Mouse (Mus musculus) urinary bladder, postnatal 0 days (tissue): ENCODE measurements around the gene Nagpa. TPM values are rescaled to one million over a fixed set of nuclear protein-coding genes. Genes with fewer than 3 reads are reported as not detected.

Source experiments
- microRNA-seq: library from miRNA; unstranded; fragments of <30 nt; microRNA quantifications from one replicate; pipeline ENCODE4, GENCODE M21; 2016
- polyA plus RNA-seq: library from polyadenylated mRNA; unstranded; fragments of >200 nt; fragmentation: Nextera tagmentation; extraction: Ambion mirVana; gene quantifications from 2 replicates; pipeline ENCODE4 v1.2.1, GENCODE M21; 2015

Gene Nagpa
- 11.1 and 17.1 TPM in 2 replicates for polyA plus RNA-seq

GRCm38 (mm10) chr16:5203668-5204433 lies at the start of gene Nagpa:
TSS of gene Nagpa (minus strand) at chr16:5204012.

GRCm38 (mm10) chr16:5233418-5234313 lies 29.9 kb upstream of the Nagpa start, which contains the start of gene Alg1:
TSS of gene Alg1 (plus strand) at chr16:5233621.

GRCm38 (mm10) chr16:5222140-5222539 lies 18.3 kb upstream of the Nagpa start, which contains the start of gene AU021092:
TSS of gene AU021092 (minus strand) at chr16:5222299.

GRCm38 (mm10) chr16:5147037-5147385 lies 56.8 kb downstream of the Nagpa start, which contains the start of gene Sec14l5:
TSS of gene Sec14l5 (plus strand) at chr16:5147109.

Small RNAs within 50 kb of the gene (microRNA-seq; reads per million reads assigned to microRNA genes)
- gene Gm23689 (not detected), gene Gm26095 (not detected), gene Mir6364 (not detected)

Other genes with a start within 250 kb of the Nagpa start
- 23.7 and 25.9 TPM in 2 replicates for gene Anks3, start 239.8 kb downstream of the Nagpa start, polyA plus RNA-seq
- 0.13 TPM in 1 of 2 replicates, not detected in the other for gene Sept12, start 206.2 kb downstream of the Nagpa start, polyA plus RNA-seq
- 29.1 and 30.4 TPM in 2 replicates for gene Smim22, start 196.7 kb downstream of the Nagpa start, polyA plus RNA-seq
- gene Rogdi, start 190.5 kb downstream of the Nagpa start, polyA plus RNA-seq, result 27.5 and 28.3 TPM in 2 replicates
- 65.0 and 69.5 TPM in 2 replicates for gene Glyr1, start 154.1 kb downstream of the Nagpa start, polyA plus RNA-seq
- gene Ubn1, start 154.0 kb downstream of the Nagpa start, polyA plus RNA-seq, result 9.1 and 9.8 TPM in 2 replicates
- 16.6 and 18.5 TPM in 2 replicates for gene Ppl, start 71.6 kb downstream of the Nagpa start, polyA plus RNA-seq
- gene Sec14l5, start 56.9 kb downstream of the Nagpa start, polyA plus RNA-seq, result not detected in 2 replicates
- gene AU021092, start 18.3 kb upstream of the Nagpa start, polyA plus RNA-seq, result 4.4 and 5.4 TPM in 2 replicates
- gene Alg1, start 29.6 kb upstream of the Nagpa start, polyA plus RNA-seq, result 24.4 and 27.4 TPM in 2 replicates
- 22.2 and 26.0 TPM in 2 replicates for gene Eef2kmt, start 52.0 kb upstream of the Nagpa start, polyA plus RNA-seq